Mouse (Mus musculus) testis, adult 2 months (tissue): ENCODE measurements at regions not wholly inside any gene's neighbourhood (a gene's known extent, or its start where the extent isn't known, plus 50 kb on each side); places are given as distances from the start of the nearest gene placed in this dataset.

Source experiments
- H3K27ac ChIP-seq: fragments of 200-500 bp; 2 replicates; pipeline ENCODE4 v1.5.1; 2012; ENCODE audit warnings: low read depth, low read length; ENCODE audit not compliant: control insufficient read depth, insufficient read depth
- H3K27me3 ChIP-seq: fragments of 200-500 bp; 2 replicates; pipeline ENCODE4 v1.6.1; 2012; ENCODE audit warnings: mild to moderate bottlenecking, low read length, moderate library complexity; ENCODE audit not compliant: control insufficient read depth, insufficient read depth
- H3K36me3 ChIP-seq: fragments of 200-500 bp; 2 replicates; pipeline ENCODE4 v1.6.1; 2012; ENCODE audit warnings: mild to moderate bottlenecking, low read length; ENCODE audit not compliant: control insufficient read depth, insufficient read depth
- H3K4me1 ChIP-seq: fragments of 200-500 bp; 2 replicates; pipeline ENCODE4 v1.6.1; 2012; ENCODE audit warnings: low read length; ENCODE audit not compliant: control insufficient read depth, insufficient read depth
- H3K4me3 ChIP-seq: fragments of 200-500 bp; 2 replicates; pipeline ENCODE4 v1.5.1; 2012; ENCODE audit warnings: low read depth, mild to moderate bottlenecking, low read length, moderate library complexity, mixed read lengths; ENCODE audit not compliant: control insufficient read depth
- CTCF ChIP-seq: fragments of 200-500 bp; IDR thresholded peaks from 2 replicates; pipeline ENCODE4 v1.5.1; 2012; ENCODE audit warnings: low read depth, mild to moderate bottlenecking, inconsistent platforms, low read length, moderate library complexity; ENCODE audit not compliant: control insufficient read depth, insufficient read depth, insufficient replicate concordance
- POLR2A ChIP-seq: fragments of 200-500 bp; IDR thresholded peaks from 2 replicates; pipeline ENCODE4 v1.6.1; 2012; ENCODE audit warnings: low read depth, mild to moderate bottlenecking, inconsistent platforms, low read length, moderate library complexity; ENCODE audit not compliant: control insufficient read depth

DNA sequence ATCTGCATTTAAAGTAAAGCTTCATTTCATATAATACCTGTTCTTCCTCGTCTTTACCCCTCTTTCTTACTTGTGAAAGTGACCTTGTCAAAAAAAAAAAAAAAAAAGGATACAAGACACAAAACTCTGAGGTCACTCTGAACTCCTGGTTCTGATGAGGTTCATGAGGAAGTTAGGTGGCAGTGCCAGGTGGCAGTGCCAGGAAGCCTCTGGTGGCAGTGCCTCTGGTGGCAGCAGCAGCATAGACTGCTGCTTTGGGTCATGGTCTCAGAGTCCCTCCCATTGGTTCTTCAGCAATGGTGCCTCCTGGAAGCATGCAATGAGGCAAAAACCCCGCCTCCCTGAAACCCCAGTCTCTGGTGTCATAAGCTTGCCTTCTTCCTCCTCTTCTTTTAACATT lies 159.7 kb upstream of the Prr30 start:
- Histone ChIP-seq H3K27me3 (no peaks in the 10 kb centered on the region), H3K36me3 (no peaks in the 10 kb centered on the region)

DNA sequence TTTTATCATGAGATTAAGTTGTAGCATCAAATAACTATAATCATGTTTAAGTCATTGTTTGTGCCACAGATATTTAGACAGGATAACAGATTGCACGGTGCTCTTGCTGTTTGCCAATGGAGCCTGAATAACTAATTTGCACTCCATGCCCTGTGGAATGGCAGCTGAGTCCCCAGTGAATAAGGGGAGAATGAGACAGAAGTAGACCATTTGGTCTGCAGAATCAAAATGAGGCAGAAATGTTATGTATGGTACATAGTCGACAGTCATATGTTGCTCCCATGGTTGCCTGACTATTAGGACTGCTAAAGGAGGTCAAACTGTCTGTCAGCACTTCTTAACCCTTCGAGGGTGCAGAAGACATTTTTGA lies 152.9 kb upstream of the Prr30 start:
- no peaks in the 10 kb centered on the region for H3K27me3 ChIP-seq
- no peak overlapping the region for H3K4me3 ChIP-seq
- H3K27ac ChIP-seq = no peak overlapping the region
- no peaks in the 10 kb centered on the region for H3K4me1 ChIP-seq
- no peaks in the 10 kb centered on the region for H3K36me3 ChIP-seq
- TF ChIP-seq CTCF (no peak), POLR2A (no peak)

More for the DNA sequence above, 159.7 kb upstream of the Prr30 start:
- H3K4me3 ChIP-seq = no peak overlapping the region
- no peaks in the 10 kb centered on the region for H3K4me1 ChIP-seq
- H3K27ac ChIP-seq = no peak overlapping the region
- TF ChIP-seq CTCF (no peak), POLR2A (no peak)

DNA sequence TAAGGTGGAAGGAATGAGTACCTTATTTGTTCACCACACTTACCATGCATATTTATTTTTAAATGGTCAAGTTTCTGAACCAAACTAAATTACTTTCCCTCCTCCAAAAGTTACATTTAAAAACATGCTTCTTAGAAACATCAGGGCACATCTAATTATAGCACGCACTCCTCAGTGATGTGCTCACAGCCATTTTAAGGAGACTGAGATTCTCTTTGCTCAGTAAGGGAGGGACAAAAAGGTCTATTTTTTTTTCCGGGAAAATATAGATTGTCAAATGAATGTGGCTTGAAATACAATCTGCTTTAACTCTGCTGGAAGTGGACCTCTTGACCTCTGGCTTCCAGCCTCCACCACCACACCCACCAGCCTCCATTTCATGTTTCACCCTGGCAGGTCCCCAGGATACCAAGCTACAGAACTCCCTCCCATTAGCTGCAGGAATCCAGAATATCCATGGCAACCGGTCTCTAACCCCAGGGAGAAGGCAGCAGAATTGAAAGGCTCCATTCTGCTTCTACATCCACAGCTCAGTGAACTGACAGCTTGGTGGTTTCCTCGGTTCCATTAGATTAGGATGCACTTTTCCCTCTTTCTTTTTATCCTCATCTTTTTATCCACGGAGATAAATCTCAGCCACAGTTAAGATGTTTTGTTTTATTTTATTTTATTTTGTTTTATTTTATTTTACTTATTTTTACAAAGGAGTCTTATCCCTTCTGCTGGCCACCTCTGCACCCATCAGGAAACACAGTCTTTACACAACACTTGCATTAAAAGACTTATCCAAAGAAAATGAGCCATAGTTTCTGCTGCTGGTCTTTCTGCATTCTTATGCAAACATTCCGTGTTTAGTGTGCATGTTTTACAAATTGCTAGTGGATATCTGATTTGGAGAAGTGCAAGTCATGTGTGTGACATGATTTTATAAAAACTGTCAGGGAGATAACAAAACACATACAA lies 152.2 kb upstream of the Prr30 start:
- Histone ChIP-seq H3K4me1 (no peaks in the 10 kb centered on the region), H3K4me3 (no peak overlapping the region), H3K36me3 (no peaks in the 10 kb centered on the region), H3K27me3 (no peaks in the 10 kb centered on the region), H3K27ac (no peak overlapping the region)
- TF ChIP-seq POLR2A (no peak), CTCF (no peak)

DNA sequence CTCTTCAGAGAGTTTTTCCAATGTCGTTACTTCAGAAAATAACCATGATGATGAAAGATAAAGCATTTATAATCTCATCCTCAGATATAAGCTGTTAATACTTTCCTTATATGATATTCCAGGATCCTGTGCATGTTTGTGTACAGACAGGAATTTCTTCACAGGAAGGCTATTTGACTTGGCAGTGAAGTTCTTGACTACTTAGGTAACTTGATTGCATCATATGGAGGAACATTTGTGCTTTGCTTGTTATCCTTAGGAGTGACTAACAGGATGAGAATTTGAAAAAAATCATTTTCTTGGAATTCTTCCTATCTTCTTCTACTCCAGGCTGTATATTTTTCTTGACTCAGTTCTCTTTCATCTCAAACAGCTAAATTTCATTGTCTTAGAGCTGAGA lies 140.2 kb upstream of the Prr30 start:
- Histone ChIP-seq H3K27ac (no peak overlapping the region), H3K36me3 (no peaks in the 10 kb centered on the region), H3K4me1 (no peaks in the 10 kb centered on the region), H3K27me3 (no peaks in the 10 kb centered on the region), H3K4me3 (no peak overlapping the region)
- no peak for TF ChIP-seq POLR2A
- no peak for TF ChIP-seq CTCF

DNA sequence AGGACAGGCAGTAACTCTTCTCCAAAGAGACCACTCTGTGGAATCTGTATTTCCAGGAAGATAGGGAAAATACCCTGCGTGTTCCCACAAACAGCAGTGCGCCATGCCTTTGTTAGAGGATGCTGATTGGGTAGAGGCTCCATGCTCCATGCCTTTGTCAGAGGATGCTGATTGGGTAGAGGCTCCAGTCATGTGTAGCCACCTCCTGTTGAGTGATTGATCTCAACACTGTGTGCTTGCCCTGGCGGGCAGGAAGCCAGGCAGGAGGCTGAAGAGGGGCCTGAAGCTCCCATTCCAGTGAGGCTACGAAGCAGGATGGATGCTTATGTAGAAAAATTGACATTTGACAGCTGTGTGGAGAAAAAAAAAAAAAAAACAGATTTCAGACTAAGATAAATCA lies 131.9 kb upstream of the Prr30 start:
- H3K36me3 ChIP-seq = no peaks in the 10 kb centered on the region
- no peak overlapping the region for H3K27ac ChIP-seq
- TF ChIP-seq CTCF = no peak
- no peak for TF ChIP-seq POLR2A

DNA sequence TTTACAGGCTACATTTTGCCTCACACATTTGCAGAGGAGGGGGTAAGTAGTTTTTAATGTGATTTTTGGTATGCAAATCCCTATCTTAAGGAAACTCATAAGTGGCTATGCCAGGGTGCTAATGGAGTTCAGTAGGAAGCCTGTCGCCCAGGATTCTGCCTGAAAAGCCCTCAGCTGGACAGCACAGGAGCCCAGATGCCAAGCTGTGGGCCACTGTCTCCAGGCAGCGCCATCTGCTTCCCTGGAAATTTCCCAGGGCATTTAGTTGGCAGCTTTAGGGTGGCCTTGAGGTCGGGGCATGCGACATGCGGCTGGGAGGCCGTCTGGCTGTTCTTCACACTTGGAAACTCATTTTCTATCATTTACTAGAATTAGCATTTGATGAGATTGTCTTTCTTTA lies 127.3 kb upstream of the Prr30 start:
- Histone ChIP-seq H3K4me1 (no peaks in the 10 kb centered on the region), H3K27me3 (no peaks in the 10 kb centered on the region), H3K36me3 (no peaks in the 10 kb centered on the region), H3K27ac (no peak overlapping the region), H3K4me3 (no peak overlapping the region)
- TF ChIP-seq CTCF = no peak
- TF ChIP-seq POLR2A = no peak

More for the DNA sequence above, 131.9 kb upstream of the Prr30 start:
- Histone ChIP-seq H3K27me3 (no peaks in the 10 kb centered on the region), H3K4me3 (no peak overlapping the region), H3K4me1 (no peaks in the 10 kb centered on the region)

DNA sequence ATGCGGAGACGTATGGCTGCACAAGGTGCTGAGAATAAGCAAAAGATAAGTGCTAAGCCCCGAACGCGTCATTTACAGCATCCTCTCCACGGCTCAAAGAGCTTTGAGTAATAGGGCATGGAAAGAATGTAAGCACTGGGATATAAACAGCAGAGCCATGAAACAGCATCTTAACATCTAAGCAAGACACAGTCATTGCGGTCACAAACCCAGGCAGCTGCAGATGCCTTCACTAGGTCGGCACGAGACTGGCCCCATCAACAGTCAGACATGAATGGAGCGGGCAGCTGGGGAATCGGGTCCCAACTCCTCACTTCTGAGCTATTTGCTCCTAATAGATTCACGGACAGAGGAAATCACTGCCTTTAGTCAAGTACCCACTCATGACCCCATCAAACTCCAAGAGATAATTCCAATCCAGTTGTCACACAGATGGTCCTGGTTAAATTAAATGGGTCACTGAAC lies 126.4 kb upstream of the Prr30 start:
- H3K36me3 ChIP-seq = no peaks in the 10 kb centered on the region
- no peaks in the 10 kb centered on the region for H3K4me1 ChIP-seq
- TF ChIP-seq POLR2A = no peak
- no peak for TF ChIP-seq CTCF
- H3K27me3 ChIP-seq = no peaks in the 10 kb centered on the region
- H3K27ac ChIP-seq = no peak overlapping the region
- H3K4me3 ChIP-seq = no peak overlapping the region

DNA sequence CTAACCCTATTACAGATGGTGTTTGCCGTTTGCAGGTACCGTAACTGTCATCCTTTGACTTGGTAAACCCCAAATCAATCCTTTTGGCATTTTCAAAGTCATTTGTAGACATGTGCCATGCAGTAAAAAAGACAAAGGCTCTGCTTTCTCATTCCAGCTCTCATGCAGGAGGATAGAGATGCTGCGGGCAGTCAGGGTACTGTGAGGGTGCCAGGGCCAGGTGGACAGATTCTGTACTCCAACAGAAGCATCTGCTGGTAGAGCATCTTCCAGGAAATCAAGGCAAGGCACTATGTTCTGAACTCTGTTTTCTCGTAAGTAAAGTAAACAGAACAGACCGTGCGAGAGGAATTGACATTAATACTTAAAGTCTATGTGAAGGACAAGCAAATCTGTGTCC lies 123.2 kb upstream of the Prr30 start:
- H3K4me3 ChIP-seq = no peak overlapping the region
- H3K27ac ChIP-seq = no peak overlapping the region
- H3K36me3 ChIP-seq = no peaks in the 10 kb centered on the region
- no peaks in the 10 kb centered on the region for H3K27me3 ChIP-seq
- TF ChIP-seq CTCF (no peak), POLR2A (no peak)
- no peaks in the 10 kb centered on the region for H3K4me1 ChIP-seq
